Mouse (Mus musculus): Measurements from ENCODE around the gene Vwf. TPM values are rescaled to one million over a fixed set of nuclear protein-coding genes. Genes with fewer than 3 reads are reported as not detected.

Vwf gene
- total RNA-seq, 2 experiments from 2014 or later = 13.2 to 23.5 TPM

DNA sequence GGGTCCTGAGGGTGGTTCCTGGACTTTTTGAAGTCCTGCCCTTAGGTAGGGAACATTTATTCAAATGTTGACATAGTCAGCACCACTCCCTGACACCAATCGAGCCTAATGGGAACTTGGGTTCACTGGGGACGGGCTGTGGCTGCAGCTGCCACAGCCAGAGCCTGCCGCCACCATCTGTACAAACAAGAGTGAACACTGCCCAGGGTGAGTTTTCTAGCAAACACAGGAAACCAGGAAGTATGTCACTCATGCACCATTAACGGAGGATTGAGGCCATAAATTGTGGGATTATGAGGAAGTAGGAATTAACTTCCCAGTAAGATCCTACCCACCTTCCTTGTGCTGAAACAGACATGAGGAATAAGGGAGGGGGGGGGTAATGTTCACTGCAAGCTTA lies 93.9 kb downstream of the Vwf start:
- no peak for TF ChIP-seq CTCF (conservative IDR thresholded peaks at IDR 0.05)
- no peak for DNase-seq (ENCODE audit: low spot score in 2 of 2)
- H3K27ac ChIP-seq = no peak overlapping the region
- no peak overlapping the region for H3K4me3 ChIP-seq

DNA sequence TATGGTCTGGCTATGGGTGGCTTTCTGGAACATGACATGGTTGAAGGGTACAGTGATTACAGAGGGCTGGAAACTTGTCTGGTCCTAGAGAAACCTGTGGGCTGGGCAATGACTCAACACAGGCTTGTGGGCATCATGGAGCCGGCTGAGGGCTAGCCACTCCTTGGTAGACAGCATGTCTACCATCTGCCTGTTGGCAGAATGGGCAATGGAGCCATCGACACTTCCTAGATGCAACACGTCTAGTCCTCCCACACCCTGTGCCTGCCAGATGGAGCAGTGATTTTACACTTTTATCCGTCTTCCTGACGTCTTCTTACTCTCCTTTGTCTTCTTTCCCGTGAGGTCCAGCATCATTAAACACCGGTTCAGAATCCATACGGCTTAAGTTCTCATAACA lies 94.6 kb downstream of the Vwf start:
- no peak for TF ChIP-seq CTCF (conservative IDR thresholded peaks at IDR 0.05)
- no peak overlapping the region for H3K27ac ChIP-seq
- DNase-seq (ENCODE audit: low spot score in 2 of 2) = peak; percentile 30 to 32
- H3K4me3 ChIP-seq = no peak overlapping the region

DNA sequence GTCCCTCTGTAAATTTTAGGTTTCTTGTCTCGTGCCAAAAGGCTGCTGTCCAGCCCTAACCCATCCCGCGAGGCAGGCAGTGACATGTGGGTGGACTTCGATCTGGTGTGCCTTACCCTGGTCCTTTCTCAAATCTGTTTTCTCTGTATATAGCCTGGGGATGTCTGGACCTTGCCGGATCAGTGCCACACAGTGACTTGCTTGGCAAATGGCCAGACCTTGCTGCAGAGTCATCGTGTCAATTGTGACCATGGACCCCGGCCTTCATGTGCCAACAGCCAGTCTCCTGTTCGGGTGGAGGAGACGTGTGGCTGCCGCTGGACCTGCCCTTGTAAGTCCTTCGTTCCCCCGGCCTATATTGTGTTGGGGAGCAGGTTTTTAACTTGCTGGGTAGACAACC lies 102.4 kb downstream of the Vwf start:
- DNase-seq (ENCODE audit: low spot score in 2 of 2) = no peak
- Histone ChIP-seq H3K4me3 (no peak overlapping the region), H3K27ac (no peak overlapping the region)
- TF ChIP-seq CTCF (conservative IDR thresholded peaks at IDR 0.05) = no peak

DNA sequence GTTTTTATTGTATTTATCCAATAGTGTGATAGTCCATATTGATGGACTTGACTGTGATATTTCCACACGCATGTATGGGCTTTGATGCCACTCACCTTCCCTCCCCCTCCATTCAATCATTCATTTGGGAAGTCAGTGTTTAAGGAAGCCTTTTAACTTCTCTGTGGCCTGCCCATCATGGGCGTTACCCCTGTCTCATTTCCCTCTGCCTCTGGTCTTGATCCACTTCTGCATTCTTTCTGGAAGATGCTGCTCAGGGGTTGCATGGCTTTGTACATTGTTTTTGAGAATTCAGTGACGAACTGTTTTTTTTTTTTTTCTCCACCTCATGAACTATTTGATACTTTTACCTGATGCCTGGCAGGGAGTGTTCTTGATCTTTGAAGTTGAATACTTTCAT lies 104.8 kb downstream of the Vwf start:
- no peak for DNase-seq (ENCODE audit: low spot score in 2 of 2)
- TF ChIP-seq CTCF (conservative IDR thresholded peaks at IDR 0.05) = no peak
- no peak overlapping the region for H3K27ac ChIP-seq

DNA sequence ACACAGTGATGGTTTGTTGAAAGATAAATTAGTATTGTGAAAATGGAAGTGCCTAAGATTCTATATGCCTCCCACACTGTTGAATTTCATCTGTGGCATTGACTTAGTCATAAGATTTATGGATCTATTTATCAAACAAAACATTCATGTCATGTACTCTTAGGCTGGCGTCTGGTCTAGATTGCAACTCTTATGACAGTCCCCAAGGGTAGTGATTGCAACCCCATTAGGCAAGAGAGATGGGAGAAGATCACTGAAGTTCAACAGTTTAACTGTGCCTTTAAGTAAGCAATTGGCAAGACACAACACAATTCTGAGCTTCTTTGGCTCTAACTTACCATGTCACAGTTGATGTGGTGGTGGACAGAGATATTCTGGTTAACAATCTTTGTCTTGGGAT lies 106.8 kb downstream of the Vwf start:
- no peak for DNase-seq (ENCODE audit: low spot score in 2 of 2)
- Histone ChIP-seq H3K4me3 (no peak overlapping the region), H3K27ac (no peak overlapping the region)
- no peak for TF ChIP-seq CTCF (conservative IDR thresholded peaks at IDR 0.05)

More for the DNA sequence above, 104.8 kb downstream of the Vwf start:
- H3K4me3 ChIP-seq = no peak overlapping the region

DNA sequence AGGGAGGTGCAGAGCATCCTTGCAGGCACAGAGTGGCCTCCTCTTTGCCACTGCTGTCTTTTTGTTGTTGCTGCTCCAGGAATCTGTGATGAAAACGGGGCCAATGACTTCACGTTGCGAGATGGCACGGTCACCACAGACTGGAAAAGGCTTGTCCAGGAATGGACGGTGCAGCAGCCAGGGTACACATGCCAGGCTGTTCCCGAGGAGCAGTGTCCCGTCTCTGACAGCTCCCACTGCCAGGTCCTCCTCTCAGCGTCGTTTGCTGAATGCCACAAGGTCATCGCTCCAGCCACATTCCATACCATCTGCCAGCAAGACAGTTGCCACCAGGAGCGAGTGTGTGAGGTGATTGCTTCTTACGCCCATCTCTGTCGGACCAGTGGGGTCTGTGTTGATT lies 110.3 kb downstream of the Vwf start:
- no peak overlapping the region for H3K27ac ChIP-seq
- no peak overlapping the region for H3K4me3 ChIP-seq
- no peak for DNase-seq (ENCODE audit: low spot score in 2 of 2)
- no peak for TF ChIP-seq CTCF (conservative IDR thresholded peaks at IDR 0.05)

DNA sequence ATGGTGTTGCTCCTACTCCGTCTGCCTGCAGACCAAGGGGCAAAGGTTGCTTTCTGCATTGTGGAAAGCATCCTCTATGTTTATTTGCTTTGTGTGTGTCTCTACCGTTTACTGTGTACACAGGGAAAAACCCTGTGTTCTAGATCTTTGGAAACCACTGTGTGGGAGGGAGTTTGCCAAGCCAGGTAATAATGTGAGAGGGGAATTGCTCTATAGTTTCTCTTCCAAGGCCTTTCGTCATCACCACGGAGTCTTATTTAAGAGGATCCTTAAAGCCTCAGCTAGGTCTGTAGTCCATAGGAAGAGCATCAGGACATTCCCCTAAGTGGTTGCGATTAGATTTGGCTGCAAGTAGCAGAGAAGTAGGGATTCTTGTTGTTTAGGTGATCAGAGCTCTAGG lies 111.4 kb downstream of the Vwf start:
- no peak overlapping the region for H3K27ac ChIP-seq
- DNase-seq (ENCODE audit: low spot score in 2 of 2) = no peak
- H3K4me3 ChIP-seq = no peak overlapping the region
- TF ChIP-seq CTCF (conservative IDR thresholded peaks at IDR 0.05) = no peak

DNA sequence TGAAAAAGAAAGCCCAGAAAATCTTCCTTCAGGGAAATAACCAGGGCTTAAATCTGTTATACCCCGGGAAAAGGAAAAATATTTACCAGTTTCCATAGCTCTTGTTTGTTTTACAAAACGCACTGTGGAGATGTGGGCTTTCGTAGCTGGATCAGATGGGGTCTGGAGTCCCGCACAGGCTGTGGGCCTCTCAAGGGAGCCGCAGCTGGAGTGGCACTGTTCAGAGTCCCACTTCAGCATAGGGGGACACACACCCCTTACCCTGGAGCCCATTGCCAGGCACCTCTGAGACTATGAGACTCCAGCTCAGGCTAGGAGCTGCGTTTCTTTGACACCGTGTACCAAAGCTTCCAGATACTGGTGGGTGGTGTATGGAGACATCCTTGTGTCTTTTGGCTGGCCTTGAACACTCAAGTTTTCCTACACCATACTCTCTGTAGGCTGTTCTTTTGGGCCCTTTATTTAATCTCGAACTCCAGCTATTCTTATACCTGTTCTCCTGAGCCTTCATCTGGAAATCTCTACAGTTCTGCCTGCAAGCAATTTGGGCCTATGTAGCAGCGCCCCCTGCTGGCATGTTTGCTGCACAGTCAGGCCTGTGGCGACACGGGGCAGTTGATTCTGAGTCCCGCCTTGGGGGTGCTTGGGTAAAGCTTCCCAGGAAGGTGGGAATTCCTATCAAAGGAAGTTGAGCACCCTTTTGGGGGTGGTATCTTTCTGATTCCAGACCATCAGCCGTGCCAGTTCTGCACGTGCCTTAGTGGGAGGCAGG lies 114.7 kb downstream of the Vwf start:
- H3K4me3 ChIP-seq = no peak overlapping the region
- H3K27ac ChIP-seq = no peak overlapping the region
- DNase-seq (ENCODE audit: low spot score in 2 of 2) = peak; percentile 50 to 72
- peak; percentile 94 for TF ChIP-seq CTCF (conservative IDR thresholded peaks at IDR 0.05)

DNA sequence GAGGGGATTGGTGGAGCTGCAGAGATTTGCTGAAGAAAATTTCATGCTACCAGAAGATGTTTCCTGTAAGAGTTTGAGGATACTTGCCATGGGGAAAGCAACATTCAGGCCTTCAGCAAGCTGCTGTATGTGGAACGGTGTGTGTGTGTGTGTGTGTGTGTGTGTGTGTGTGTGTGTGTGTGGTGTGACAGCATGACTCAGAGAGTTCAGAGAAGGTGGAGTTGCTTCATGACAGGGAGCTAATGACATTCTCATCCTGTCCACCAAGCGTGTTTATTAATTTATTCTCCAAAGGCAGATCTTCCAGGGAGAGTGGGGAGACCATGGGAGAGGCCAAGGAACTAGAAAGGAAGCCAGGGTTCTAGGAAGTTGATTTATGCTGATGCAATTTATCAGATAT lies 117.3 kb downstream of the Vwf start:
- Histone ChIP-seq H3K27ac (no peak overlapping the region), H3K4me3 (no peak overlapping the region)
- DNase-seq (ENCODE audit: low spot score in 2 of 2) = no peak
- TF ChIP-seq CTCF (conservative IDR thresholded peaks at IDR 0.05) = no peak

DNA sequence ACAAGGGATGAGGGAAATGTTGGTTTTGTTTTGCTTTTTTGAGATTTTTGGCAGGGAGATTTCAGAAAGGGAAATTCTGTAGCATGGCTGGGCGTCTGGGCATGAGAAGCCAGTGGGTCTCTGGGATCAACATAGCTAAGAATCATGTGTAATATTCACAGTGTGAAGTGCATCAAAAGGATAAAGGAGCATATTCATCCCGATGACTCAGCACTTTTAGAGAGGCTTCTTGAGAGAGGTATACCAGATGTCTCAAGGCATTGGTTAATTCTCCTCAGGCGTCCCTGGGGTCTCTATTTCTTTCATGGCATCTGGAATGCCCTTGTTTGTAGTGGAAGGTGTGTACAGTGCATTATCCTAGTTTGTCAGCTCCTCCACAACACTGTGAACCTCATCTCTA lies 125.3 kb downstream of the Vwf start:
- no peak overlapping the region for H3K4me3 ChIP-seq
- TF ChIP-seq CTCF (conservative IDR thresholded peaks at IDR 0.05) = no peak
- DNase-seq (ENCODE audit: low spot score in 2 of 2) = no peak
- H3K27ac ChIP-seq = no peak overlapping the region

DNA sequence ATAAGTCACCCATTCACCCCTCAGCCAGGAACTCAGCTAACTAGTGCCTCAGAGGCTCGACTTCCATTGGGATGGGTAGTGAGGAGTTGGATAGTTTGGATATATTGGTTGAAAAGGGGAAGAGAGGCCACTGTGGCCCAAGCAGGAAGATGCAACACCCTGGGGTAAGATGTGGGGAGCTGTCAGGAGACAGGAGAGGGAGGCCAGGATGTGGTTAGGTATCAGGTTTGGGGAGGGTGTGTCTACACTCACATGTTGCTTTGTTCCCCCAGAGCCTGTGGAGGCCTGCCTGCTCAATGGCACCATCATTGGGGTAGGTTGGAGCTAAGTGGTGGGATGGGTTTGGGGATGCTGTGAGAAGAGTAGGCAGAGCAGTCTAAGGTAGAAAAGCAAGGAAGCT lies 131.9 kb downstream of the Vwf start:
- Histone ChIP-seq H3K4me3 (no peak overlapping the region), H3K27ac (no peak overlapping the region)
- DNase-seq (ENCODE audit: low spot score in 2 of 2) = no peak
- no peak for TF ChIP-seq CTCF (conservative IDR thresholded peaks at IDR 0.05)

DNA sequence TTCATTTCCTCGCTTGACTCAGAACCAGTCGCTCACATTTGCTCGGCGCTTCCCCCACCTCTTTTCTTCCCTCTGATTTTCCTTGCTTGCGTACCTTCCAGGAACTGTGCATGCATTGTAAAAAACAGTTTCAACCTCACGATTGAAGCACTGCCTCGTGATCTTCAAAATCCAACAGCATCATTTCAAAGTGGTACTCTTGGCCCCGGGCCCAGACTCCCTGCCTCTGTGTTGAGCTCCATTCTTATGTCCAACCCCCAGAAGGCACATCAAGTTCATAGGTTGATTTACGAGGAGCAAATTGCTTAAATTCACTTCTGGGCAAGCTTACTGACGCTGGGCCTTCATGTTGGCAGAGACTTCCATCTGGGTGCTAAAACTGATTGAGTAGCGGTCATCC lies 134.0 kb downstream of the Vwf start:
- no peak for TF ChIP-seq CTCF (conservative IDR thresholded peaks at IDR 0.05)

DNA sequence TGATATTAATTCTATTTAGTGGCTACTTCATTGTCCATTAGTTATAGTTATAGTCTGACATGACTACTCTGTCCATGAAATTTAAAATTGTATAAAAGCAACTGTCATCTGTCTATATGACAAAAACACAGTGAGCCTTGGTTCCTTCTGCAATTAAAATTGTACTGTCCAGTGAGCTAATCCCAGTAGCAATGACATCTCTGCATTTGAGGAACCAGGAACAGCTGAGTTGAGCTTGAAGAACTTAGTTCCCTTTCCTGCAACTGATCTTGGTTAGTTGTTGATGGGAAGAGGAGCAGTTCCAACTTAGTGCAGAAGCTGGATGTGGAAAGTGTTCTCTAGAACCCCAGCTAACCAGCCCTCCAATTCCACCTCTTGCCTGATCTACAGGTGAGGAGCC lies 138.8 kb downstream of the Vwf start:
- no peak for DNase-seq (ENCODE audit: low spot score in 2 of 2)
- H3K4me3 ChIP-seq = no peak overlapping the region
- no peak for TF ChIP-seq CTCF (conservative IDR thresholded peaks at IDR 0.05)
- H3K27ac ChIP-seq = no peak overlapping the region

More for the DNA sequence above, 134.0 kb downstream of the Vwf start:
- DNase-seq (ENCODE audit: low spot score in 2 of 2) = no peak
- no peak overlapping the region for H3K4me3 ChIP-seq
- H3K27ac ChIP-seq = no peak overlapping the region

DNA sequence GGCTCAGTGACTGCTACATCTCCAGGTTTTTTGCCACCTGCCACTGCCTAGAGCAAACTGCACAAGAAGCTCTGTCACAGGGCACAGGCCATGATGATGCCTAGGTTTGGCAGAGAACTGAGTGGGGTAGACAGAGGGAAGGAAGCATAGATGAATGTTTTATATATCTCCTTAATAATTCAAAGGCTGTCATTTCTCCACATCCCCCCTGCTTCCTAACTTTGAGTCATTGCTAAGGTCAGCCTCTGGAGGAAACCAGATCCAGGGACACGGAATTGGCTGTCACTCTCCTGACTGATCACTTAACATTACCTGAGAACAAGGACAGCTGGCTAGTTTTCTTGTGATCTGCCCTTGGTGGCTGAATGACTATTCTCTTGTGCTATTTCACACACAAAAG lies 141.4 kb downstream of the Vwf start:
- H3K4me3 ChIP-seq = no peak overlapping the region
- TF ChIP-seq CTCF (conservative IDR thresholded peaks at IDR 0.05) = no peak
- DNase-seq (ENCODE audit: low spot score in 2 of 2) = no peak
- H3K27ac ChIP-seq = no peak overlapping the region
